Mouse (Mus musculus): ENCODE measurements around the gene Prickle2.

Prickle2 gene

GRCm38 (mm10) chr6:92512001-92512400 is 194.0 kb downstream of the Prickle2 start:
- no peak for DNase-seq

DNA sequence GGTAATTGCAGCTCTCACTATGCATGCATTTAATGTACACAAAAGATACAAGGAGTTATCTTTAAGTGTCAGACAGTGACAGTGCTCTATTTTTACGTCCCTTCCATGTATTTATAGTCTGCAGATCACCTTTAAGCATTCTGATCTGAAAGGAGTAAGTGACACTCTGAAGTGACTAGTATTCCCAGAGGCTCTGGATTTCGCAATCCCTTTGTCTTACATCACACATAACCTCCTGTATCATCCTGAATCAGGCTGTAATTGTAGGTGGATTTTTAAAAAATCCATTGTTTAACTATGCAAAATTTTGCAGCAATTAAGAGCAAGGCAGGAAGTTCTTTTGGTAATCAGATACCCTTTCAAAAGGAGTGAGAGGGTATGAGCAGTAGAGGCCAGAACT is 196.2 kb downstream of the Prickle2 start:
- DNase-seq: no peak

DNA sequence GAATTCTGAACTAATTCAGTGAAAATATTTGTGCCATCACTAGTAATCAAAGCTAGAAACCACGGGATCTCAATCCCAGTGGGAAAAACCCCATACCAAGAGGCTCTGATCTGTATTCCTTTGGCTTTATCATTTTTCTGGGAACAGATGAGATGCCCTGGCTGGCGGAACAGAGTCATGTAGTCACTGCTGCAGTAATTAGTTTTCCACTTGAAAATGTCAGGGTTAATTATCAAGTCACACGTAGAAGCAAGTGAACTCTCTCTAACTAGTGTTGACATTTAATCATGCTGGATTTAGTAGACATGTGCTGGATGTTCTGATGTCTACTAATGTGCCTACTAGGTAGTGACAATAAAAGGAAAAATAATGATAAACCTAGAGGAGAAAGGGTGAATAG is 199.7 kb downstream of the Prickle2 start:
- no peak for DNase-seq

- no peak for DNase-seq
Measured at GRCm38 (mm10) chr6:92499449-92499848, 206.5 kb downstream of the Prickle2 start.

DNA sequence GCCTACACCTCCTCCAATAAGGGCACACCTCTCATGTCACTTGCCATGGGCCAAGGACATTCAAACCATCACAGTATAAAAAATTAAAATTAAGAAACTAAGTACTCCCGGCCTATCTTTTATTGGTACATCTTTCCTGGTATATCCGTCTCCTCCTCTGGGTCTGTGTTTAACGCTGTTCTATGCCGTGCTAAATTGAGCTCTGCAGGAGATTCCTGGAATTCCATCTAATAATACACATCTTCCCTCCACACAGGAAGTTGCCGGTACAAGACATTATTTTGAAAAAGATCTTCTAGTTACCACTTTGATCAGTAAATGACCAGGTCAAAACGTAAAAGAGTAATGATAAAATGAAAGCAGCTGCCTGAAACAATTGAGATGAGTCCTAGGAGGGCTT is 207.4 kb downstream of the Prickle2 start:
- DNase-seq: no peak

GRCm38 (mm10) chr6:92497279-92497678 is 208.7 kb downstream of the Prickle2 start:
- no peak for DNase-seq

DNA sequence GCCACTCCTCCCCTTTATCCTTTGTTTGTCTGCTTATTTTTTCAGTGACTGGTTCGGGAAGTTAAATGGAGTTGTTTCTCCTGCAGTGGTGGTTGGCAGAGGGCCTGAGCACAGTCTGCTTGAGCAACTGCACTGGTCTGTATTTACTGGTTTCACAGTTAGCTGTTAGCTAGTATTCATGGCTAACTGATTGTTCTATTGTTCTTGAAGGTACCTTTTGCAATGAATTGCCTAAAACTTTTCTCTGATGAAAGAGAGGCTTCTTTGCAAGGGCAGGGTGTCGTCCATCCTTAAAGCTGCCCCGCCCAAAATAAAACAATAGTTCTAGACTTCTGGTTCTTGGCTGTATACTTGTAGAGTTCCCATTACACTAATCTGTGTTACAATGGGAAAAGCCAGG is 210.5 kb downstream of the Prickle2 start:
- DNase-seq: no peak

GRCm38 (mm10) chr6:92481690-92481956 is 224.3 kb downstream of the Prickle2 start:
- DNase-seq: no peak

DNA sequence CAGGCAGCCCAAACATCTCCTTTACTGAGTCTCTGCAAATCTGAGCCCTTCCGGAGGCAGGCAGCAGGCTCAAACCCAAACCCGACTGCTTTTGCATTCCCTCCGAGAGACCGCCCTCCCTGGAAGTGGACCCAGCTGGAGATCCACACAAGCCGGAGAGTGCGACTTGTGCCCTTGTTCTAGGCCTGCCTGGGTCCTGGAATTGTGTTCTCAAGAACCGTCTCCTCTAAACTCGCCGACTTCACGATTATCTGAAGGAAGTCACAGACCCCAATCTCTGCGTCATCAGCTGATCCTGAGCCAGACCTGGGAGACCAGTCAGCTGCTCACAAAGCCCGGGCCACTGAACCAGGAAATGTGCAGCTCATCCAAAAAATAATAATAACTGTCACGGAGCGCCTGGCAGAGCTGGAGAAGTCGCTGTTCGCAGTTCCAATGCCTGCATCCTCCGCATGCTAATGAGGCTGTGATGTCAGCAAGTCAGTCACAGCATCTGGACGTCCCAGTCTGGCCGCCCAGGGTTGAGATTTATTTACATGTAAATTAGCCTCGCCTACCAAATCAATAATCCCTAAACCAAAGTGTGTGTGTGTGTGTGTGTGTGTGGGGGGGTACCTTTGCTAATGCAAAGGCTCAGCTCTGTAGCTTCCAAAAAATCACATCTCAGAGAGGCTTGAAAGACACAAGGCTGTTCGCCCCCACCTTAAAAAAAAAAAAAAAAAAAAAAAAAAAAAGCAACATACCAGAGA is 224.8 kb downstream of the Prickle2 start:
- DNase-seq: peak; percentile 52 to 62

- DNase-seq: no peak
Measured at GRCm38 (mm10) chr6:92478612-92479011, 227.3 kb downstream of the Prickle2 start.

GRCm38 (mm10) chr6:92477621-92478020 is 228.3 kb downstream of the Prickle2 start:
- no peak for DNase-seq

GRCm38 (mm10) chr6:92469456-92469855 is 236.5 kb downstream of the Prickle2 start:
- no peak for DNase-seq

DNA sequence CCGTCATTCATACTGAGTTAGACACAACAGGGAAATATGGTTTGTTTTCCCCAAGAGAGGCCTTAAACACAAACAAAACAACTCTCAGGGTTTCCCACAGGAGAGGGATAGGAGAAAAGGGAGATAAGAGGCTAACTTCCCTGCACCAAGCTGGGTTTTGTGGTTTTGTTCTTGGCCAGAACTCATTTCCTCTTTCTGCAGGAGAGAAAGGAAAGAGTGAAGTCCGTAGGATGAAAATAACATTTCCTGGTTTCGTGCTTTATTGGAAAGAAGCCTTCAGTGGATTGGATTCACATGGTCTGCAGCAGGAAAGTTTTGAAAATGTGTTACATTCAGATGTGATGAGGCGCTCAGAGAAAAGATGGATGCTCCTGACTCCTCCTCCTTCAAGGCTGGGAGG is 237.1 kb downstream of the Prickle2 start:
- no peak for DNase-seq

DNA sequence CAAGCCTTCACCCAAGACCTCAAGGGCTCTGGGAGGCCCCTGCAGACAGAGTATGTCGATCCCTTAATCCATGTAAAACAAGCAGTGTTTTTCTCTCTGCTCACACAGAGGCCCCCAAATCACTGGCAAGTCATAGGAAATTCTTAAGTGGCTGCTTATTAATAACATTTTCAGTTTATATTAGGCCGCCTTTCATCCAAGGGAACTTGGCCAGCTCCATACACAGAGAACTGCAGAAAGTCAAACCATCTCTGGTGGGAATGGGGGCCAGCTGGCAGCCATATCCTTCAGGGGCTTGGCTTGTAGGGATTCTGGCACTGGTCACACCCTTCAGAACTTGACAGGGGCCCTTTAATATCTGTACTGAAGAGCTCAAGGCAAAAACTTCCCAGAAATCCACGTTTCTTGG is 237.6 kb downstream of the Prickle2 start:
- DNase-seq: no peak

- no peak for DNase-seq
Measured at GRCm38 (mm10) chr6:92467343-92467742, 238.6 kb downstream of the Prickle2 start.

DNA sequence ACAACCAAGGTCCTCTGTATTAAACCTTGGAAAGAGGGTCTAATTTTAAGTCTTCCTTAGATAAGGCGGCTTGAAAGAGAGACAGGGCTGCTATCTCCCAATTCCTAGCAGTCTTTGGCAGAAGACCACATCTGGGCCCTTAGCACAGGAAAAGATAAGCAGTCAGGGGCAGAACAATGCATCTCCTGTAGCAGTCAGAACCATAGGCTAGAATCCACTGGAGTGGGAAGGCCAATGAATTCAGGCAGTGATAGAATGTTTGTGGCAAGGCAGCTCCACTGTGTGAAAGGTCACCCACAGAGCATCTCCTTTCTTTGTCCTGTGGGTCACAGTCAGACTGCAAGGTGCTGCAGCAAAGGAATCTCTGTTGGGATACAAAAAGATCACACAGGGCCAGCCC is 240.3 kb downstream of the Prickle2 start:
- DNase-seq: no peak

- DNase-seq: peak; percentile 45 to 70
Measured at GRCm38 (mm10) chr6:92464781-92465337, 241.1 kb downstream of the Prickle2 start.

GRCm38 (mm10) chr6:92463768-92464167 is 242.2 kb downstream of the Prickle2 start:
- DNase-seq: peak; percentile 15 to 45

GRCm38 (mm10) chr6:92460750-92461149 is 245.2 kb downstream of the Prickle2 start:
- DNase-seq: peak in 1 of 2 experiments; percentile 23

DNA sequence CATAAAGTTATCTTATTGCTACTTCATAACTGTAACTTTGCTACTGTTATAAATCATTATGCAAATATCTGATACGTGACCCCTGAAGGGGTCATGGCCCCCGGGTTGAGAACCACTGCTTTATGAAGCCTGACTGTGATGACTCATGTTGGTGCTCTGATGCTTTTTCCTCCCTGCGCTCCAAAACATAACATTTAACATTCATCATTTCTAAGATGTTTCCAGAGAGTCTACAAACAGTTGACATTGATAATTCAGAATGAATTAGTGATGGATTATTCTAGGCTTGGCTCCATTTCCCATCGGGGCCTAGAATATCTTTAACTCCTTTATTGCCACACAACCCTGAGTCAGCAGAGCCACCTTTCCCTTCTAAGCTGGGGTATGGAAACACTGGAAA is 247.9 kb downstream of the Prickle2 start:
- DNase-seq: no peak

GRCm38 (mm10) chr6:92451421-92451820 is 254.5 kb downstream of the Prickle2 start:
- no peak for DNase-seq

DNA sequence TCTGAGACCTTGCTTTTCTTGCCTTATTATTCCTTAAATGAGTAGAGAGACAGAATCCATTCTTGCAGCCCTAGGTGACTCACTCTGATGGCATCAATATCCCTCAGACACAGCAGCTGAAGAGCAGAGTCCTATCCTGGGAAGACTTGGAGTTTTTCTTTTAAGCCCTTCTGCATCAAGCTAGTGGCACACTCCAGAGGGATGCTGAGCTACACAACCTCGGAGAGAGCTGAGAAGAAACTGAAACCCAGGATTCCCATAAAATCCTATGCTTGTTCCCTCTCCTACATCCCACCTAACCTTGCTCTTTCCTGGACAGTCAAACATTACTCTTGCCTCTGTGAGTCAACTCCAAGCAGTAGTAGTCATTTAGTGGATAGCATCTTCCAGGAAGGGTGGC is 256.0 kb downstream of the Prickle2 start:
- no peak for DNase-seq

DNA sequence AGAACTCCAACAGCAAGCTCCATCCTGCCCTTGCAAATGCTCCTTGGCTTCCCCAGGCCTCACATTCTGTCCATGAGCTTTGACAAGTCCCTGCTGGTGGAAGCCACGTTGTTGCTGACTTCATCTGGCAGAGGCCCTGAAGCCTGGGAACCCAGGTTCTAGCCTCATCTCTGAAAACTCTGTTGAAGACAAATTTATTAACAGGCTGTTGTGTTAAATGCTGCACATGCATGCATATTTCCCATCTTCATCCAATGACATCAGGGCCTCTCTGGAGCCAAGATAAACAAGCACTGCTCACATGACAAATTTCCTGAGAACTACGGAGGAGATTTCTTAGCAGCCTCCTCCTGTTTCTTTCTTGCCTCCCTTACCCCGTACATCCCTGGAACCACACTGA is 259.3 kb downstream of the Prickle2 start:
- DNase-seq: peak; percentile 13 to 42

- peak in 1 of 2 experiments; percentile 42 for DNase-seq
Measured at GRCm38 (mm10) chr6:92441205-92441604, 264.8 kb downstream of the Prickle2 start.

GRCm38 (mm10) chr6:92440251-92440650 is 265.7 kb downstream of the Prickle2 start:
- no peak for DNase-seq

Data from kidney, adult 8-10 months (tissue).